Mouse (Mus musculus): ENCODE measurements around the gene Stk10. TPM values are rescaled to one million over a fixed set of nuclear protein-coding genes. Genes with fewer than 3 reads are reported as not detected.

The Stk10 gene
- polyA plus RNA-seq, 1 experiment from 2014 or later = 3.4 TPM

DNA sequence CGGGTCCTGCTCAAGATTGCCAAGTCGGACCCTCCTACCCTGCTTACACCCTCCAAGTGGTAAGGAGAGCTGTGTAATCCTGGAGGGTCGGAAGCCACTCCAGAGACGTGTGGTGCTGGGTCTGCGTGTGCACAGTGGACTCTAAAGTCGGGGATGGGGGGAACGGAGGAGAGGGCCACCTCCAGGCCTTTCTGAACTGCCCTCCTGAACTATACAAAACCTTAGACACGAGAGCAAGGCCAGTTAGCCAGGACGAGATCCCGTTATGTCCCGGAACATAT is 55.7 kb downstream of the Stk10 start:
- Histone ChIP-seq H3K36me3 (ENCODE audit: control insufficient read depth, insufficient read depth, low read length) (no peaks in the 10 kb centered on the region), H3K4me1 (ENCODE audit: control insufficient read depth, insufficient read depth, low read length) (no peaks in the 10 kb centered on the region; the same call in 1 of the 2 replicates), H3K4me2 (replicated peaks; ENCODE audit: low read depth, low read length) (no peak overlapping the region), H3K9me3 (ENCODE audit: control insufficient read depth, low read depth, low read length) (no peaks in the 10 kb centered on the region), H3K27ac (ENCODE audit: low read length) (no peak overlapping the region), H3K9ac (replicated peaks; ENCODE audit: low read depth, low read length) (no peak overlapping the region), H3K27me3 (ENCODE audit: control insufficient read depth, insufficient read depth, low read length) (no peaks in the 10 kb centered on the region), H3K4me3 (ENCODE audit: low read depth, low read length) (no peak overlapping the region)
- 79% methylated on average over 11 of the region's 11 CpGs for WGBS
- ATAC-seq (ENCODE audit: insufficient number of reproducible peaks, insufficient read depth, low FRiP score, low read depth) = no peak

GRCm38 (mm10) chr11:32589201-32589600 is 56.1 kb downstream of the Stk10 start:
- H3K4me1 ChIP-seq (ENCODE audit: control insufficient read depth, insufficient read depth, low read length) = no peaks in the 10 kb centered on the region; the same call in 1 of the 2 replicates
- no peak for ATAC-seq (ENCODE audit: insufficient number of reproducible peaks, insufficient read depth, low FRiP score, low read depth)
- H3K4me3 ChIP-seq (ENCODE audit: low read depth, low read length) = no peak overlapping the region
- no peaks in the 10 kb centered on the region for H3K27me3 ChIP-seq (ENCODE audit: control insufficient read depth, insufficient read depth, low read length)
- no peaks in the 10 kb centered on the region for H3K36me3 ChIP-seq (ENCODE audit: control insufficient read depth, insufficient read depth, low read length)
- 91% methylated on average over 12 of the region's 12 CpGs for WGBS
- no peaks in the 10 kb centered on the region for H3K9me3 ChIP-seq (ENCODE audit: control insufficient read depth, low read depth, low read length)
- no peak overlapping the region for H3K9ac ChIP-seq (replicated peaks; ENCODE audit: low read depth, low read length)
- no peak overlapping the region for H3K4me2 ChIP-seq (replicated peaks; ENCODE audit: low read depth, low read length)
- H3K27ac ChIP-seq (ENCODE audit: low read length) = no peak overlapping the region

- Histone ChIP-seq H3K4me2 (replicated peaks; ENCODE audit: low read depth, low read length) (no peak overlapping the region), H3K9me3 (ENCODE audit: control insufficient read depth, low read depth, low read length) (no peaks in the 10 kb centered on the region), H3K4me3 (ENCODE audit: low read depth, low read length) (no peak overlapping the region), H3K27me3 (ENCODE audit: control insufficient read depth, insufficient read depth, low read length) (no peaks in the 10 kb centered on the region), H3K27ac (ENCODE audit: low read length) (no peak overlapping the region), H3K9ac (replicated peaks; ENCODE audit: low read depth, low read length) (no peak overlapping the region), H3K36me3 (ENCODE audit: control insufficient read depth, insufficient read depth, low read length) (no peaks in the 10 kb centered on the region), H3K4me1 (ENCODE audit: control insufficient read depth, insufficient read depth, low read length) (no peaks in the 10 kb centered on the region; the same call in 1 of the 2 replicates)
- 93% methylated on average over 8 of the region's 8 CpGs for WGBS
- no peak for ATAC-seq (ENCODE audit: insufficient number of reproducible peaks, insufficient read depth, low FRiP score, low read depth)
These were observed 56.7 kb downstream of the Stk10 start for GRCm38 (mm10) chr11:32589791-32590190.

- Histone ChIP-seq H3K9ac (replicated peaks; ENCODE audit: low read depth, low read length) (no peak overlapping the region), H3K4me3 (ENCODE audit: low read depth, low read length) (no peak overlapping the region), H3K27me3 (ENCODE audit: control insufficient read depth, insufficient read depth, low read length) (no peaks in the 10 kb centered on the region), H3K4me1 (ENCODE audit: control insufficient read depth, insufficient read depth, low read length) (no peaks in the 10 kb centered on the region; the same call in 1 of the 2 replicates), H3K27ac (ENCODE audit: low read length) (no peak overlapping the region), H3K4me2 (replicated peaks; ENCODE audit: low read depth, low read length) (no peak overlapping the region), H3K9me3 (ENCODE audit: control insufficient read depth, low read depth, low read length) (no peaks in the 10 kb centered on the region), H3K36me3 (ENCODE audit: control insufficient read depth, insufficient read depth, low read length) (no peaks in the 10 kb centered on the region)
- no peak for ATAC-seq (ENCODE audit: insufficient number of reproducible peaks, insufficient read depth, low FRiP score, low read depth)
- WGBS = 79% methylated on average over 6 of the region's 6 CpGs
These were observed 57.1 kb downstream of the Stk10 start for GRCm38 (mm10) chr11:32590205-32590604.

GRCm38 (mm10) chr11:32591921-32592850 is 59.1 kb downstream of the Stk10 start:
- H3K4me1 ChIP-seq (ENCODE audit: control insufficient read depth, insufficient read depth, low read length) = no peaks in the 10 kb centered on the region; the same call in 1 of the 2 replicates
- H3K4me2 ChIP-seq (replicated peaks; ENCODE audit: low read depth, low read length) = no peak overlapping the region
- no peaks in the 10 kb centered on the region for H3K36me3 ChIP-seq (ENCODE audit: control insufficient read depth, insufficient read depth, low read length)
- no peaks in the 10 kb centered on the region for H3K27me3 ChIP-seq (ENCODE audit: control insufficient read depth, insufficient read depth, low read length)
- 69% methylated on average over 12 of the region's 12 CpGs for WGBS
- no peak for ATAC-seq (ENCODE audit: insufficient number of reproducible peaks, insufficient read depth, low FRiP score, low read depth)
- H3K9ac ChIP-seq (replicated peaks; ENCODE audit: low read depth, low read length) = no peak overlapping the region
- H3K27ac ChIP-seq (ENCODE audit: low read length) = no peak overlapping the region
- H3K9me3 ChIP-seq (ENCODE audit: control insufficient read depth, low read depth, low read length) = no peaks in the 10 kb centered on the region
- no peak overlapping the region for H3K4me3 ChIP-seq (ENCODE audit: low read depth, low read length)

GRCm38 (mm10) chr11:32593081-32593480 is 60.0 kb downstream of the Stk10 start:
- 81% methylated on average over 7 of the region's 7 CpGs for WGBS

DNA sequence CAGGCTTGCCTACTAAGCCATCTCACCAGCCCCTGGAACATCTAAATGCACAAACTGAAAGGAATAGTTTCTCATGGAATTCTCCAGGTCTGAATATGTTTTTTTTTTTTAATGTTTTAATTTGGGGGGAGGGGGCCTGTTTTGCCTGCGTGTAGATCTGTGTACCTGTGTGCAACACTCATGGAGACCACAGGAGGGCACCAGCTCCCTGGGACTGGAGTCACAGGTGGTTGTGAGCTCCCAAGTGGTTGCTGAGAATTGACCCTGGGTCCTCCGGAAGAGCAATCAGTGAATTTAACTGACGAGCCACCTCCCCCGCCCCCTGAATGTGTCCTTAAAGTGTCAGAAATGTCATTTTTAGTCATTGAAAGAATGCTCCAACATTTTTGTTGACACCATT is 61.0 kb downstream of the Stk10 start:
- Histone ChIP-seq H3K9ac (replicated peaks; ENCODE audit: low read depth, low read length) (no peak overlapping the region), H3K9me3 (ENCODE audit: control insufficient read depth, low read depth, low read length) (no peaks in the 10 kb centered on the region), H3K36me3 (ENCODE audit: control insufficient read depth, insufficient read depth, low read length) (no peaks in the 10 kb centered on the region), H3K4me2 (replicated peaks; ENCODE audit: low read depth, low read length) (no peak overlapping the region), H3K4me1 (ENCODE audit: control insufficient read depth, insufficient read depth, low read length) (no peaks in the 10 kb centered on the region), H3K4me3 (ENCODE audit: low read depth, low read length) (no peak overlapping the region), H3K27me3 (ENCODE audit: control insufficient read depth, insufficient read depth, low read length) (no peaks in the 10 kb centered on the region), H3K27ac (ENCODE audit: low read length) (no peak overlapping the region)
- WGBS = 95% methylated on average over 4 of the region's 4 CpGs
- ATAC-seq (ENCODE audit: insufficient number of reproducible peaks, insufficient read depth, low FRiP score, low read depth) = no peak

More at GRCm38 (mm10) chr11:32593081-32593480, 60.0 kb downstream of the Stk10 start:
- Histone ChIP-seq H3K4me2 (replicated peaks; ENCODE audit: low read depth, low read length) (no peak overlapping the region), H3K36me3 (ENCODE audit: control insufficient read depth, insufficient read depth, low read length) (no peaks in the 10 kb centered on the region), H3K27ac (ENCODE audit: low read length) (no peak overlapping the region), H3K9ac (replicated peaks; ENCODE audit: low read depth, low read length) (no peak overlapping the region), H3K9me3 (ENCODE audit: control insufficient read depth, low read depth, low read length) (no peaks in the 10 kb centered on the region), H3K4me1 (ENCODE audit: control insufficient read depth, insufficient read depth, low read length) (no peaks in the 10 kb centered on the region; the same call in 1 of the 2 replicates), H3K27me3 (ENCODE audit: control insufficient read depth, insufficient read depth, low read length) (no peaks in the 10 kb centered on the region), H3K4me3 (ENCODE audit: low read depth, low read length) (no peak overlapping the region)
- ATAC-seq (ENCODE audit: insufficient number of reproducible peaks, insufficient read depth, low FRiP score, low read depth) = no peak

DNA sequence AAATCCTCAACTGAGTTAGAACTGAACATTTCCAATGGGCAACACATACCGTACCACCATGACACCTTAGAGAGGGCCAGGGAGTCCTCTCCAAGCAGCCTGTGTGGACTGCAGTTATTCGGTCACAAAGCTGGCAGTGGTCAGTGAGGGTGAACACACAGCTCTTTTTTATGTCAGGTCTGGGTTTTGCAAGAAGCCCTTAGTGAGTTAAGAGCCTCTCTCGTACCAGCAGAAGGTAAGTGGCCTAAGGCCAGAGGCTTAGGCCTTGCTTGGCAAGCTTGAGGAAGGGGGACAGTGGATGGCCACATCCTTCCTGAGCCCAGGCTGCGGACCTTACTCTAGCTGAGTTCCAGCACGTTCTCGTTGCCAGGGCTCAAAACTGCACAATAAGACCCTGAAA is 67.3 kb downstream of the Stk10 start:
- 93% methylated on average over 6 of the region's 6 CpGs for whole genome bisulfite sequencing
- Histone ChIP-seq H3K4me2 (replicated peaks; ENCODE audit: low read depth, low read length) (no peak overlapping the region), H3K9ac (replicated peaks; ENCODE audit: low read depth, low read length) (no peak overlapping the region), H3K4me1 (ENCODE audit: control insufficient read depth, insufficient read depth, low read length) (peaks cover 19% of the 10 kb centered on the region), H3K36me3 (ENCODE audit: control insufficient read depth, insufficient read depth, low read length) (no peaks in the 10 kb centered on the region), H3K9me3 (ENCODE audit: control insufficient read depth, low read depth, low read length) (no peaks in the 10 kb centered on the region), H3K4me3 (ENCODE audit: low read depth, low read length) (no peak overlapping the region), H3K27ac (ENCODE audit: low read length) (no peak overlapping the region), H3K27me3 (ENCODE audit: control insufficient read depth, insufficient read depth, low read length) (no peaks in the 10 kb centered on the region)
- no peak for ATAC-seq (ENCODE audit: insufficient number of reproducible peaks, insufficient read depth, low FRiP score, low read depth)
